Mouse (Mus musculus) adrenal gland, adult 8-10 months (tissue): ENCODE results near the gene Echdc2. TPM values are rescaled to one million over a fixed set of nuclear protein-coding genes. Genes with fewer than 3 reads are reported as not detected.

Source experiments
- DNase-seq: peaks from one replicate; pipeline ENCODE4 v3.0.0; 2022
- total RNA-seq, 4 experiments: library from RNA; stranded (reverse); gene quantifications; 2 replicates each; pipeline ENCODE4 v1.2.4; 2022

Gene Echdc2
- total RNA-seq, 4 experiments from 2014 or later = 22.1 to 28.1 (median 26.8) TPM

DNA sequence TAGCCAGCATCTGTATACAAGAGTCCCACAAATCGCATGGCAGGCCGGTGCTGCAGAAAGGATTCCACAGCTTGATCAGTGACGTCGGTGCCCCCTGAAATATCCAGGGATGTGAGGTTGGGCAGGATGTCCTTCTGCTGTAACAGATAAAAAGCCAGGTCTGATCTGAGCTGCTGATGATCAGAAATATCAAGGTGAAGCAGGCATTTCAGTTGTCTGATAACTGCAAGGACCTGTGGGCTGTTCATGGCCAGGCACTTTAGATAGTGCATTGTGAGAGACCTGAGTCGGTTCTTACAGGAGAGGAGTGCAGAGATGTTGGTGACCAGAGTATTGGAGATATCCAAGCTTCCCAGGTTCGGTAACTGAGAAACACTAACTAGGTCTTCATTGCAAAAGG lies 39.4 kb downstream of the Echdc2 start:
- DNase-seq = no peak

GRCm38 (mm10) chr4:108213023-108213422 lies 47.8 kb downstream of the Echdc2 start:
- no peak for DNase-seq

GRCm38 (mm10) chr4:108217332-108218179 lies 52.3 kb downstream of the Echdc2 start, which contains the start of gene Zyg11a:
Zyg11a (minus strand) TSS chr4:108218048.
- DNase-seq = no peak

GRCm38 (mm10) chr4:108219019-108219418 lies 53.8 kb downstream of the Echdc2 start:
- DNase-seq = no peak

DNA sequence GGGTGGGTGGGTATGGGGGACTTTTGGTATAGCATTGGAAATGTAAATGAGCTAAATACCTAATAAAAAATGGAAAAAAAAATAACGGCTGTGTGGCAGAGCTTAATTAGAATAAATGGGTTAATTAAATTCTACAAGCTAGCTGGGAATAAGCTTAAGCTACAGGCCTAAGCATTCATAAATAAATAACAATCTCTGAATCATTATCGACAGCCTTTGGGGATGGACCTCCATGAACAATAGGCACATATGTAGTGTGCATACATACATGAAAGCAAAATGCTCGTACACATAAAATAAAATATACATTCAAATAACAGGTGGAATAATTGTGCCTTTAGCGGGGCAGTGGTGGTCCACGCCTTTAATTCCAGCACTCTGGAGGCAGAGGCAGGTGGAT lies 57.3 kb downstream of the Echdc2 start:
- no peak for DNase-seq

DNA sequence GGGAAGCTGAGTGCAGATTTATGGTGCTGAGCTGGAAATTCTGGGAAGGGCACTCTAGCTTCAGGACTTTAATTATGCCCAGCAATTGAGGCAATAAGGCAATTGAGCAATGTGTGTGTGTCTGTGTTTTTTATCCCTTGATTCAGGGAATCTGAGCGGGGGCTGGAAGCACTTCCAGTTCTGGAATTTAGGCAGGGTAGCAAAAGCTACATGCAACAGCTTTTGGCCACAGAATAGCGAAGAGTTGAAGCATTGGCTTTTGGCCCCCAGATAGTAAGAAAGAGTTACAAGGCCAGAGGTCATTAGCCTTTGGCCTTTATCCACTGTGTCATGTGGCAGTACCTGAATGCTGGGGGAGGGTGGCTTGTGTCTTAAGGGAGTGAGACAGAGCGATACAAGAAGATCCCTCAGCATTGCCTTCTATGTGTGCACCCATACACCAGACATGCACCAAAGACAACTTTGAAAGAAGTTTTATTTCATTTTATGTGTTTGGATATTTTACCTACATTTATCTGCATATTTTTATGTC lies 60.2 kb downstream of the Echdc2 start:
- peak; percentile 2 for DNase-seq

Other genes with a start within 250 kb of the Echdc2 start
- 100 to 1,000 TPM in 3 of 4 experiments, 10 to 100 TPM in 1; 92.3 to 198 (median 141) TPM for gene Cpt2, start 241.8 kb upstream of the Echdc2 start, total RNA-seq
- under 1 TPM; 0.35 to 0.73 (median 0.49) TPM for gene Slc1a7, start 197.1 kb upstream of the Echdc2 start, total RNA-seq
- 10 to 100 TPM in 2 of 4 experiments, 1 to 10 TPM in 2; 7.6 to 17.0 (median 11.0) TPM for gene Podn, start 69.0 kb upstream of the Echdc2 start, total RNA-seq
- 100 to 1,000 TPM; 204 to 358 (median 307) TPM for gene Scp2, start 20.4 kb upstream of the Echdc2 start, total RNA-seq
- 1 to 10 TPM in 1 of 4 experiments, under 1 TPM in 3; 0.32 to 1.0 (median 0.73) TPM for gene Zyg11a, start 52.6 kb downstream of the Echdc2 start, total RNA-seq
- 10 to 100 TPM; 42.6 to 60.9 (median 46.0) TPM for gene Zyg11b, start 135.7 kb downstream of the Echdc2 start, total RNA-seq
- gene Coa7, start 162.7 kb downstream of the Echdc2 start, total RNA-seq = 10 to 100 TPM; 38.0 to 61.1 (median 44.6) TPM
- gene Shisal2a, start 217.9 kb downstream of the Echdc2 start, total RNA-seq = 1 to 10 TPM; 4.6 to 8.5 (median 5.7) TPM
- 1 to 10 TPM; 5.5 to 8.7 (median 7.0) TPM for gene Gpx7, start 241.5 kb downstream of the Echdc2 start, total RNA-seq